Mouse (Mus musculus) cerebellum, adult 9-11 months (tissue): ENCODE data around the gene Gdpd1.
"Not testable (repeated sequence)": the region's sequence is repeated elsewhere in the genome, so short reads cannot be mapped to it uniquely, and the experiment has no call there.

Experiments used
- DNase-seq: peaks from one replicate; pipeline ENCODE4 v3.0.0; 2022

Gene Gdpd1

GRCm38 (mm10) chr11:87073866-87074440, at the start of gene Gdpd1:
Gdpd1 (minus strand) TSS chr11:87074062.
- DNase-seq = peak; percentile 91

- no peak for DNase-seq
Measured at GRCm38 (mm10) chr11:87121864-87122263, 48.0 kb upstream of the Gdpd1 start.

GRCm38 (mm10) chr11:87110172-87110909, 36.5 kb upstream of the Gdpd1 start:
- no peak for DNase-seq

GRCm38 (mm10) chr11:87109519-87110171, 35.8 kb upstream of the Gdpd1 start:
- no peak for DNase-seq

GRCm38 (mm10) chr11:87108755-87109518, 35.1 kb upstream of the Gdpd1 start, which contains the start of gene Ska2:
Ska2 (plus strand) TSS chr11:87109234.
- DNase-seq = peak; percentile 99

- no peak for DNase-seq
Measured at GRCm38 (mm10) chr11:87108409-87108754, 34.5 kb upstream of the Gdpd1 start, which contains the start of gene Prr11. Prr11 (minus strand) TSS chr11:87108708.

GRCm38 (mm10) chr11:87087142-87087541, 13.3 kb upstream of the Gdpd1 start:
- DNase-seq = no peak

GRCm38 (mm10) chr11:87086290-87086984, 12.6 kb upstream of the Gdpd1 start, which contains the start of gene Smg8:
Smg8 (minus strand) TSS chr11:87086774.
- peak; percentile 80 for DNase-seq

GRCm38 (mm10) chr11:87085461-87085860, 11.6 kb upstream of the Gdpd1 start:
- no peak for DNase-seq

- no peak for DNase-seq
Measured at GRCm38 (mm10) chr11:87083712-87084111, 9.8 kb upstream of the Gdpd1 start.

GRCm38 (mm10) chr11:87073343-87073865, 458 bp downstream of the Gdpd1 start:
- DNase-seq = peak; percentile 81

GRCm38 (mm10) chr11:87062087-87062486, 11.8 kb downstream of the Gdpd1 start:
- DNase-seq = no peak

- DNase-seq = no peak
Measured at GRCm38 (mm10) chr11:87060410-87060809, 13.5 kb downstream of the Gdpd1 start.

- no peak for DNase-seq
Measured at GRCm38 (mm10) chr11:87056286-87056685, 17.6 kb downstream of the Gdpd1 start.

- DNase-seq = not testable (repeated sequence)
Measured at GRCm38 (mm10) chr11:87048900-87049299, 25.0 kb downstream of the Gdpd1 start.

- no peak for DNase-seq
Measured at GRCm38 (mm10) chr11:87046968-87047367, 26.9 kb downstream of the Gdpd1 start.

GRCm38 (mm10) chr11:87043052-87043451, 30.8 kb downstream of the Gdpd1 start:
- DNase-seq = no peak

- no peak for DNase-seq
Measured at GRCm38 (mm10) chr11:87039307-87039963, 34.4 kb downstream of the Gdpd1 start.

GRCm38 (mm10) chr11:87036180-87036579, 37.7 kb downstream of the Gdpd1 start:
- DNase-seq = no peak

GRCm38 (mm10) chr11:87028212-87028611, 45.6 kb downstream of the Gdpd1 start:
- DNase-seq = no peak

- no peak for DNase-seq
Measured at GRCm38 (mm10) chr11:87026096-87026875, 47.6 kb downstream of the Gdpd1 start.
